Mouse (Mus musculus): ENCODE measurements around the gene Fkbp1b. TPM values are rescaled to one million over a fixed set of nuclear protein-coding genes. Genes with fewer than 3 reads are reported as not detected.
A peak's percentile ranks its signal among the peaks of the same experiment; 100 is the strongest.
"Not testable (repeated sequence)": the region's sequence is repeated elsewhere in the genome, so short reads cannot be mapped to it uniquely, and the experiment has no call there.

The Fkbp1b gene
- polyA plus RNA-seq, 1 experiment, result 97.3 TPM

GRCm38 (mm10) chr12:4856160-4856559 is 14.8 kb upstream of the Fkbp1b start:
- no peak for DNase-seq (ENCODE audit: extremely low spot score in 1 of 2, low spot score in 1 of 2)

GRCm38 (mm10) chr12:4843741-4844140 is 2.4 kb upstream of the Fkbp1b start:
- DNase-seq (ENCODE audit: extremely low spot score in 1 of 2, low spot score in 1 of 2), result peak in 1 of 2 experiments; percentile 40

DNA sequence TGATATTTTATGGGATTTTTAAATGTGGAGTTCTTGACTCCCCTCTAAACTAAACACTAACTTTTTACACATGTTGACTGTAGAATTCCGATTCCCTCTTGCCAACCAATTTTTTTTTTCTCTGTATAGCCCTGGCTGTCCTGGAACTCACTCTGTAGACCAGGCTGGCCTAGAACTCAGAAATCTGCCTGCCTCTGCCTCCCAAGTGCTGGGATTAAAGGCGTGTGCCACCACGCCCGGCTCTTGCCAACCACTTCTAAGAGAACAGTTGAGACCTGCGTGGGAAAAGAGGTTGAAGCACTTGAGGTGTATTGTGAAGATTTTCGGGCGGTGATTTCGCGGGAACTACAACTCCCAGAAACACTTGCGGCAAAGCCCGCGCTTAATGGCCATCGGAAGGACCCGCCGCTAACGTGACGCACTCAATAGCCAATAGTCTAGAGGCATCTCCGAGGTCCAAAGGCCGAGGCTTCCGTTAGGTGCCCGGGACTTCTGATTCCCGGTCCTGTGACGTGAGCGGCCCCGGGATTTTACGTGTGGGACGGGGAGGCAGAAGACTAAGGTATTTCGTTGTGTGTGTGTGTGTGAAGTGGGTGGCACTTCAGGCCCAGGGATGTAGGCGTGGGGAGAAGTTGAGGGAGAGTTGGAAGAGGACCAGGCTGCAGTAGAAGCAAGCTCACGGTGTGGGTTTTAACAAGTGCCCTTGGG is 1.7 kb upstream of the Fkbp1b start, which contains the start of gene Wdcp:
Gene Wdcp, plus strand, starts transcription at position 414 of the 708 bp plus-strand sequence.
- peak; percentile 91 to 95 for DNase-seq (ENCODE audit: extremely low spot score in 1 of 2, low spot score in 1 of 2)

GRCm38 (mm10) chr12:4842456-4842855 is 1.1 kb upstream of the Fkbp1b start:
- DNase-seq (ENCODE audit: extremely low spot score in 1 of 2, low spot score in 1 of 2), result no peak

DNA sequence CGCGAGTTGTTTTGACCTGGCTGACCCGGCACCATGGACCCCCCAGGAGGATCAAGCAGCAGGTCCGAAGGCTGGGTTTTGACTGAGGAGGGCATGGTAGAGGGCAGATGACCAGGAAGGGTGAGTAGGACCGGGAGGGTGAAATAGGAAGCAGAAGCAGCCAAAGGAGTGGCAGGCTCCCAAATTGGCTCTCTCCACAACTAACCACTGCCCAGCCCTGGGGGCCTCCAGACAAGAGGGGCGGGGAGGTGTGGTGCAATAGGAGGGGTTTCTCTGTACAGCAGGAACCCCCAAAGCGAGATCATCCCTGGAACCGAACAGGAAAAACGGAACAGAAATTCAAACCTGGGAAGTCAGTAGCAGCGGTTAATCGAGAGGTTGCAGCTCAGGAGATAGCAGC is 650 bp downstream of the Fkbp1b start:
- no peak for DNase-seq (ENCODE audit: extremely low spot score in 1 of 2, low spot score in 1 of 2)

- DNase-seq (ENCODE audit: extremely low spot score in 1 of 2, low spot score in 1 of 2), result no peak
Measured at GRCm38 (mm10) chr12:4840010-4840409, 1.4 kb downstream of the Fkbp1b start.

DNA sequence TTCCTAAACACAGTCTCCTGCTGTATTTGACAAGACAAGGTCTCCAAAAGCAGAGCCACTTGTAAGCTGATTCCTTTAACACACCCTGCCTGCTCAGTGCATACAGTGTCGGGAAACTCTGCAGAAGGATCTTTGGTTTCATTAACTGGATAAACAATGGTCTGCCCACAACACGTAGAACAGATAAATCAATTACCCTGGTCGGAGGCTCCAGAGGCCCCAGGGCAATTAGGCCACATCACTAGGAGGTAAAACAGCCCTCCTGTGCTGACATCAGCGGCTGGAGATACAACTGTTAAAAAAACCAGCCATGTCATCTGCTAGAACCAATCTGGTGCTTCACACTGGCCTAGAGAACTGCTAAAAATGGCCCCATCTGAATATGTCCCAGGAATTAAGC is 4.4 kb downstream of the Fkbp1b start:
- no peak for DNase-seq (ENCODE audit: extremely low spot score in 1 of 2, low spot score in 1 of 2)

DNA sequence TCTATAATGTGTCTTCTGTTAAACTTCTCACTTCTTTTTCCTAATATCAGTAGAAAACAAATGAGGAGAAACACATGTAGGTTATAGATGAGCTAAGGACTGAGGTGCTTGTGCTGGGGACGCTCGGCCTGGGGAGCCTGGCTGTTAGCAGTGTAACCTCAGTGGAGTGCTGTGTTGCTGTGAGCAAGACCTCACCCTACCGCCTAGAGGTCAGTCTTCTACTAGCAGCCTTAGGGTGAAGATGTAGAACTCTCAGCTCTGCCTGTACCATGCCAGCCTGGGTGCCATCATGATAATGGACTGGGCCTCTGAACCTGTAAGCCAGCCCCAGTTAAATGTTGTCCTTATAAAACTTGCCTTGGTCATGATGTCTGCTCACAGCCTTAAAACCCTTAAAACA is 14.1 kb downstream of the Fkbp1b start:
- DNase-seq (ENCODE audit: extremely low spot score in 1 of 2, low spot score in 1 of 2), result no peak

DNA sequence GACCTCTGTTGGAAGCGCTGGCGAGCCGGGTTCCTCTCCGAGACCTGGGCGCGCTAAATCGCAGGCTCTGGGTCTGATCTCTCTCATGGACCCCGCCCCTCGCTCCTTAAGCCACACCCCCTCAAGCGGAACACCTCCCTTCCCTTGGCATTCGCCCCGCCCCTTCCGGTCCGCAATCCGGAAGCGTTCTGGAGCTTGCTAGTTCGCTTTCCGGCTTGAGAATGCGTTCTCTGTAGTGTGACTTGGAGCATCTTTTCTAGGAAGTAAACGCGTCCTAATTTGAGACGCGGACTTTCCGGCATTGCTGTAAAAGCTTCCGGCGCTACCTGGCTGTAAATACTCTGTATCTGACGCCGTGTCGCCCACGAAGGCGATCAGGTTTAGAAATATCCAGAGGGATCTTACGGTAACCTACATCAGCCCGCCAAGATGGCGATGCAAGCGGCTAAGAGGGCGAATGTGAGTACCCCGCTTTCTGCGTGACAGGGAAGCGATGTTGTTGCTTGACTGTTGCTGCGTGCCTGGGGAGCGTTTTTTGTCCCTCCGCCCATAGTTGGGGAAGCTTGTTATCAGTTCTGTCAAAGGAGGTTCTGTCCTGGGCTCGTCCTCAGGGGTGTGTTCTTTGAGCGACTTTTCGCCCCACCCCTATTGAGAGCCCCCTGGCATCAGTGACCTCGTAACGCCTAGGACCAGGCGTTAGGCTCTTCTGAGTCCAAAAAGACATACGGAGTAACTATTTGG is 23.9 kb downstream of the Fkbp1b start, which contains the start of gene Sf3b6:
Gene Sf3b6, plus strand, starts transcription at position 184 of the 741 bp plus-strand sequence.
- DNase-seq (ENCODE audit: extremely low spot score in 1 of 2, low spot score in 1 of 2), result peak; percentile 93 to 98

- DNase-seq (ENCODE audit: extremely low spot score in 1 of 2, low spot score in 1 of 2), result no peak
Measured at GRCm38 (mm10) chr12:4816680-4817360, 24.6 kb downstream of the Fkbp1b start.

GRCm38 (mm10) chr12:4813636-4814035 is 27.8 kb downstream of the Fkbp1b start:
- DNase-seq (ENCODE audit: extremely low spot score in 1 of 2, low spot score in 1 of 2), result no peak

- DNase-seq (ENCODE audit: extremely low spot score in 1 of 2, low spot score in 1 of 2), result no peak
Measured at GRCm38 (mm10) chr12:4811705-4812104, 29.7 kb downstream of the Fkbp1b start.

- no peak for DNase-seq (ENCODE audit: extremely low spot score in 1 of 2, low spot score in 1 of 2)
Measured at GRCm38 (mm10) chr12:4811036-4811435, 30.4 kb downstream of the Fkbp1b start.

GRCm38 (mm10) chr12:4797471-4797870 is 43.9 kb downstream of the Fkbp1b start:
- DNase-seq (ENCODE audit: extremely low spot score in 1 of 2, low spot score in 1 of 2), result not testable (repeated sequence)

GRCm38 (mm10) chr12:4793718-4794117 is 47.7 kb downstream of the Fkbp1b start:
- DNase-seq (ENCODE audit: extremely low spot score in 1 of 2, low spot score in 1 of 2), result peak in 1 of 2 experiments; percentile 40

DNA sequence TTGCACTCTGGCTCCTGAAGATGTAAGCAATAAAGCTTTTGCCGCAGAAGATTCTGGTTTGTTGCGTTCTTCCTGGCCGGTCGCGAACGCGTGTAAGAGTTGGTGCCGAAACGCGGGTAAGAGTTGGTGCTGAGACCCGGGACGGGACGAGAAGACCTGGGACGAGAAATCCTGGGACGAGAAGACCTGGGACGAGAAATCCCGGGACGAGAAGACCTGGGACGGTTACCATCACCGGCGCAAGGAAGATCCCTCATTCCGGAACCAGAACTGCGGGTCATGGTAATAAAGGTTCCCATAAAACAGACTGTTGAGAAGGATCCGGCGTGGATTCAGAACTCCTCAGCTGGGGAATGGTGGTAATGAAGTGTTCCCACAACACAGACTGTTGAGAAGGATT is 53.3 kb downstream of the Fkbp1b start:
- DNase-seq (ENCODE audit: extremely low spot score in 1 of 2, low spot score in 1 of 2), result not testable (repeated sequence)

DNA sequence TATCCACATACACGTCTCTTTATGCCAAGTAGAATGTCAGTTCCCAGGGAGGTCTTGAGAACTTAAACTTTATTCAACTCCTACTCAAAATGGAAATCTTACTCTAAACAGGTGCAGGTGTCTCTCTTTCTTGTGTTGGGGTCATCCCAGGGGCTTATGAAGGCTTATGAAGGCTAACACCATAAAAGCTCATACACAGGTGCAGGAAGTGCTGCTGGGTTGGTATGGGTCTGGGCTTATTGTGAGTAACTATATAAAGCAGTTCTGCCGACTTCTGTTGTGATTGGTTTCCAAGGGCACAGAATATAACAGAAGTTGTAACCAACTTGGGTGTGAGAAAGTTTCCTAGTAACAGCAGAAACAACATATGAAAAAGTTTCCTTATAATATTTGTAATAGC is 56.9 kb downstream of the Fkbp1b start:
- DNase-seq (ENCODE audit: extremely low spot score in 1 of 2, low spot score in 1 of 2), result no peak

GRCm38 (mm10) chr12:4783598-4783997 is 57.8 kb downstream of the Fkbp1b start:
- DNase-seq (ENCODE audit: extremely low spot score in 1 of 2, low spot score in 1 of 2), result no peak

Data from frontal cortex, adult 2 months (tissue).